Mouse (Mus musculus): ENCODE measurements at regions not wholly inside any gene's neighbourhood (a gene's known extent, or its start where the extent isn't known, plus 50 kb on each side); places are given as distances from the start of the nearest gene placed in this dataset.
A peak's percentile ranks its signal among the peaks of the same experiment; 100 is the strongest.

- no peak for DNase-seq
Observed at GRCm38 (mm10) chr17:16571403-16571802, 492.5 kb upstream of the Zfp960 start.

GRCm38 (mm10) chr17:16588791-16589190 lies 475.1 kb upstream of the Zfp960 start:
- DNase-seq = no peak

- DNase-seq = no peak
Observed at GRCm38 (mm10) chr17:16599671-16600070, 464.2 kb upstream of the Zfp960 start.

- DNase-seq = no peak
Observed at GRCm38 (mm10) chr17:16612405-16612979, 451.4 kb upstream of the Zfp960 start.

- no peak for DNase-seq
Observed at GRCm38 (mm10) chr17:16621931-16622556, 441.9 kb upstream of the Zfp960 start.

GRCm38 (mm10) chr17:16629854-16630253 lies 434.1 kb upstream of the Zfp960 start:
- DNase-seq = no peak

- DNase-seq = no peak
Observed at GRCm38 (mm10) chr17:16633426-16633825, 430.5 kb upstream of the Zfp960 start.

- no peak for DNase-seq
Observed at GRCm38 (mm10) chr17:16637463-16637862, 426.4 kb upstream of the Zfp960 start.

- DNase-seq = no peak
Observed at GRCm38 (mm10) chr17:16647942-16648341, 416.0 kb upstream of the Zfp960 start.

- DNase-seq = no peak
Observed at GRCm38 (mm10) chr17:16665253-16665652, 398.7 kb upstream of the Zfp960 start.

GRCm38 (mm10) chr17:16667606-16668005 lies 396.3 kb upstream of the Zfp960 start:
- no peak for DNase-seq

- no peak for DNase-seq
Observed at GRCm38 (mm10) chr17:16704199-16704598, 359.7 kb upstream of the Zfp960 start.

- DNase-seq = no peak
Observed at GRCm38 (mm10) chr17:16705890-16706289, 358.0 kb upstream of the Zfp960 start.

GRCm38 (mm10) chr17:16726904-16727303 lies 337.0 kb upstream of the Zfp960 start:
- DNase-seq = no peak

- DNase-seq = no peak
Observed at GRCm38 (mm10) chr17:16753090-16753489, 310.8 kb upstream of the Zfp960 start.

GRCm38 (mm10) chr17:16770587-16770986 lies 293.3 kb upstream of the Zfp960 start:
- peak; percentile 11 for DNase-seq

GRCm38 (mm10) chr17:16798316-16798715 lies 265.6 kb upstream of the Zfp960 start:
- no peak for DNase-seq

- no peak for DNase-seq
Observed at GRCm38 (mm10) chr17:16804986-16805385, 258.9 kb upstream of the Zfp960 start.

GRCm38 (mm10) chr17:16818421-16818820 lies 245.5 kb upstream of the Zfp960 start:
- no peak for DNase-seq

- no peak for DNase-seq
Observed at GRCm38 (mm10) chr17:16821716-16822115, 242.2 kb upstream of the Zfp960 start.

GRCm38 (mm10) chr17:16839152-16839551 lies 224.8 kb upstream of the Zfp960 start:
- DNase-seq = no peak

GRCm38 (mm10) chr17:16860771-16861170 lies 203.1 kb upstream of the Zfp960 start:
- DNase-seq = no peak

- peak; percentile 24 for DNase-seq
Observed at GRCm38 (mm10) chr17:16900791-16901190, 163.1 kb upstream of the Zfp960 start.

- DNase-seq = no peak
Observed at GRCm38 (mm10) chr17:16918191-16918590, 145.7 kb upstream of the Zfp960 start.

GRCm38 (mm10) chr17:16926200-16926599 lies 137.7 kb upstream of the Zfp960 start:
- no peak for DNase-seq

Data from lung, postnatal 10 days (tissue).